19 mouse cellular contexts compared by ENCODE assay signal in the genomic region with DNA sequence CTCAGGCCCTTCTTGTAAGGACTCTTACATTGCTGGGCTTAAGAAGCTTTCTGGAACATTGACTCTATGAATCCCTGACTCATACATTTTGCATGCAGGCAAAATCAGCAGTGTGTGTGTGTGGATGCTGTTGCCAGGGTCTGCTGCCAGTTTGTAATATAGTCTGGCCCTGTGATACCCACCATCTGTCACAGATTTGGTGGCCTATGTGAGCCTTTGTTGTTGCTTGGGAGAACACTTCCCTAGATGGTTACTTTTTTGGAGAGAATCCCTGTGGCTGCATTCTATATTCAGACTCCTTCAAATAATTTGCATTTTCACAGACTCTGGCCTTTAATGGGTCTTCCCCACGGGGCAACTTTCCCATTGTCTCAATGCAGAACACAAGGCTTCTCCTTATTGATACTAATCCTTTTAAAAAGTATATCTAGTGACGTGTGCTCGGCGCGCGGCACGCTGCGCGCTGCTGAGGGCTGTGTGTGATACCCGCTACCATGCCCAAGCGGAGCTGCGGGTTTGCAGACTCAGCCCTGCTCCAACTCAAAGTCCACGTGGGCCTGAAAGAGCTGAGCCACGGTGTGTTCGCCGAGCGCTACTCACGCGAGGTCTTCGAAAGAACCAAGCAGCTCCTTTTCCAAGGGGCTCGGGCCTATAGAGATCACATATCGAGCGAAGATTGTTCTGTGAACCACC. TPM values are rescaled to one million over a fixed set of nuclear protein-coding genes. Genes with fewer than 3 reads are reported as not detected.
DNase-seq lines count a peak whose midpoint lies in the region; ATAC-seq and TF ChIP-seq lines count a peak whose summit lies in the region.
"Had no signal": no experiment of that assay in that cellular context is flagged by ENCODE, and none has a peak within 500 bp of the region (broad histone marks: within the 10 kb centered on the region; RNA-seq: fewer than 3 reads in every experiment).

No protein-coding gene starts in this region.

- no peaks in the 10 kb centered on the region for H3K4me1 ChIP-seq in forebrain, embryonic 14.5 days (ENCODE audit: control insufficient read depth, insufficient read depth, low read length)
- no peaks in the 10 kb centered on the region for H3K4me1 ChIP-seq in forebrain, embryonic 11.5 days (replicated peaks; ENCODE audit: control insufficient read depth, insufficient read depth, low read length)
- no peaks in the 10 kb centered on the region for H3K4me1 ChIP-seq in neural tube, embryonic 12.5 days
- H3K4me1 ChIP-seq in hindbrain, postnatal 0 days (ENCODE audit: insufficient read depth, low read length): no peaks in the 10 kb centered on the region

- no peaks in the 10 kb centered on the region for H3K9me3 ChIP-seq in forebrain, embryonic 14.5 days (replicated peaks; ENCODE audit: control insufficient read depth, low read length)
- no peaks in the 10 kb centered on the region for H3K9me3 ChIP-seq in forebrain, embryonic 11.5 days (ENCODE audit: control insufficient read depth, low read length)
- H3K9me3 ChIP-seq in neural tube, embryonic 12.5 days: no peaks in the 10 kb centered on the region
- H3K9me3 ChIP-seq in hindbrain, postnatal 0 days (ENCODE audit: low read length): no peaks in the 10 kb centered on the region

- no peaks in the 10 kb centered on the region for H3K27me3 ChIP-seq in forebrain, embryonic 14.5 days (replicated peaks; ENCODE audit: control insufficient read depth, insufficient read depth, low read length)
- no peaks in the 10 kb centered on the region for H3K27me3 ChIP-seq in forebrain, embryonic 11.5 days (ENCODE audit: control insufficient read depth, insufficient read depth, low read length)
- H3K27me3 ChIP-seq in neural tube, embryonic 12.5 days (replicated peaks): no peaks in the 10 kb centered on the region
- H3K27me3 ChIP-seq in hindbrain, postnatal 0 days (ENCODE audit: insufficient read depth, low read length): no peaks in the 10 kb centered on the region

- no peak overlapping the region for H3K9ac ChIP-seq in forebrain, embryonic 14.5 days (ENCODE audit: low read length)
- no peak overlapping the region for H3K9ac ChIP-seq in forebrain, embryonic 11.5 days (ENCODE audit: low read length)
- no peak overlapping the region for H3K9ac ChIP-seq in neural tube, embryonic 12.5 days
- no peak overlapping the region for H3K9ac ChIP-seq in hindbrain, postnatal 0 days (replicated peaks; ENCODE audit: low read length)
- H3K9ac ChIP-seq: liver, embryonic 14.5 days had no signal

- peak; percentile 82; the same call in 1 of the 2 replicates for ATAC-seq in forebrain, embryonic 14.5 days
- ATAC-seq in forebrain, embryonic 11.5 days (replicated peaks; ENCODE audit: low FRiP score): no peak
- 0 out of 2 replicates have a peak, but pooled peaks have one; percentile 37 for ATAC-seq in neural tube, embryonic 12.5 days (ENCODE audit: low FRiP score, low read depth)
- peak; percentile 55 for ATAC-seq in hindbrain, postnatal 0 days
- ATAC-seq: inflammation-experienced regulatory T-cells, adult 6 months had no signal

- WGBS in forebrain, embryonic 14.5 days: 82% methylated on average over 23 of the region's 23 CpGs
- WGBS in forebrain, embryonic 11.5 days: 92% methylated on average over 23 of the region's 23 CpGs
- 91% methylated on average over 23 of the region's 23 CpGs for WGBS in neural tube, embryonic 12.5 days
- WGBS in hindbrain, postnatal 0 days: 71% methylated on average over 23 of the region's 23 CpGs

- no peak overlapping the region for H3K27ac ChIP-seq in forebrain, embryonic 14.5 days (ENCODE audit: low read depth, low read length)
- H3K27ac ChIP-seq in forebrain, embryonic 11.5 days (ENCODE audit: low read depth, low read length): no peak overlapping the region
- H3K27ac ChIP-seq in neural tube, embryonic 12.5 days: no peak overlapping the region
- H3K27ac ChIP-seq in hindbrain, postnatal 0 days: no peak overlapping the region
- H3K27ac ChIP-seq: liver, embryonic 14.5 days had no signal

- peak; percentile 70 for DNase-seq in forebrain, embryonic 14.5 days (ENCODE audit: low spot score)
- no peak for DNase-seq in forebrain, embryonic 11.5 days (ENCODE audit: low spot score)
- DNase-seq in neural tube, embryonic 10.5 days (ENCODE audit: extremely low spot score, low spot score): no peak
- DNase-seq in hindbrain, postnatal 0 days (ENCODE audit: low spot score): peak; percentile 49
- no peak for DNase-seq in gastrocnemius, postnatal 25 days
- no peak for DNase-seq in adrenal gland, adult (ENCODE audit: inconsistent age in 2 of 2, low spot score in 1 of 2)
- DNase-seq: adrenal gland, adult 2 months; B cell, adult 2 months; heart, adult 18-20 months; kidney, adult 9 months; kidney, postnatal 4 days; layer of hippocampus, postnatal 36 days; lung, postnatal 10 days; thymus, postnatal 36 days had no signal

- H3K36me3 ChIP-seq in forebrain, embryonic 14.5 days (ENCODE audit: control insufficient read depth, insufficient read depth, low read length): no peaks in the 10 kb centered on the region
- no peaks in the 10 kb centered on the region for H3K36me3 ChIP-seq in forebrain, embryonic 11.5 days (ENCODE audit: control insufficient read depth, insufficient read depth, low read length)
- H3K36me3 ChIP-seq in neural tube, embryonic 12.5 days: no peaks in the 10 kb centered on the region
- no peaks in the 10 kb centered on the region for H3K36me3 ChIP-seq in hindbrain, postnatal 0 days (ENCODE audit: insufficient read depth, low read length)

- H3K4me2 ChIP-seq in forebrain, embryonic 14.5 days (ENCODE audit: low read length): no peak overlapping the region
- H3K4me2 ChIP-seq in forebrain, embryonic 11.5 days (ENCODE audit: low read depth, low read length, severe bottlenecking): no peak overlapping the region
- no peak overlapping the region for H3K4me2 ChIP-seq in neural tube, embryonic 12.5 days (replicated peaks)
- no peak overlapping the region for H3K4me2 ChIP-seq in hindbrain, postnatal 0 days (ENCODE audit: low read depth, low read length)

- no peak overlapping the region for H3K4me3 ChIP-seq in forebrain, embryonic 14.5 days (ENCODE audit: low read depth, low read length)
- H3K4me3 ChIP-seq in forebrain, embryonic 11.5 days (ENCODE audit: low read depth, low read length): no peak overlapping the region
- no peak overlapping the region for H3K4me3 ChIP-seq in neural tube, embryonic 12.5 days
- H3K4me3 ChIP-seq in hindbrain, postnatal 0 days (ENCODE audit: low read length): no peak overlapping the region
- H3K4me3 ChIP-seq: erythroblast, embryonic 14.5 days had no signal

- no peak for TF ChIP-seq CTCF in hindbrain, postnatal 0 days (IDR thresholded peaks at IDR 0.05; ENCODE audit: low read depth)

RNA-seq across cellular contexts. Expression of gene Sln, which starts 33.8 kb away (rescaled TPM):
- 0.99 and 2.0 TPM in 2 replicates for polyA plus RNA-seq in forebrain, embryonic 14.5 days (2014; fragmentation: Nextera tagmentation; extraction: Ambion mirVana)
- polyA plus RNA-seq in forebrain, embryonic 11.5 days (2014; fragmentation: Nextera tagmentation; extraction: Ambion mirVana): not detected in 2 replicates
- polyA plus RNA-seq in neural tube, embryonic 12.5 days (2016; fragmentation: Nextera tagmentation; extraction: Ambion mirVana): 4.8 and 8.2 TPM in 2 replicates
- 0.86 TPM in 1 of 2 replicates, not detected in the other for total RNA-seq in hindbrain, postnatal 0 days (2014; rRNA removed)
- 0.14 TPM in 1 of 2 replicates, not detected in the other for polyA plus RNA-seq in hindbrain, postnatal 0 days (2015; fragmentation: Nextera tagmentation; extraction: Ambion mirVana)
- 1 to 10 TPM in 1 of 2 experiments, under 1 TPM in 1; 0.40 to 1.8 TPM for total RNA-seq in gastrocnemius, postnatal 25 days (2021)
- total RNA-seq: adrenal gland, adult 2 months; ES-E14 had no signal
- polyA plus RNA-seq: adrenal gland, adult 2 months; erythroblast, embryonic 14.5 days; inflammation-experienced regulatory T-cells, adult 6 months had no signal

Comparison
In these comparisons a context has a peak if more than half of its experiments do, and no peak if none do; other contexts are left out.
1. DNase-seq: peak in forebrain, embryonic 14.5 days (single experiment) and hindbrain, postnatal 0 days (single experiment); none in forebrain, embryonic 11.5 days (single experiment), neural tube, embryonic 10.5 days (single experiment), gastrocnemius, postnatal 25 days (single experiment) and adrenal gland, adult (0 of 2).